ENCODE assay signal across 8 mouse cellular contexts in the genomic region with DNA sequence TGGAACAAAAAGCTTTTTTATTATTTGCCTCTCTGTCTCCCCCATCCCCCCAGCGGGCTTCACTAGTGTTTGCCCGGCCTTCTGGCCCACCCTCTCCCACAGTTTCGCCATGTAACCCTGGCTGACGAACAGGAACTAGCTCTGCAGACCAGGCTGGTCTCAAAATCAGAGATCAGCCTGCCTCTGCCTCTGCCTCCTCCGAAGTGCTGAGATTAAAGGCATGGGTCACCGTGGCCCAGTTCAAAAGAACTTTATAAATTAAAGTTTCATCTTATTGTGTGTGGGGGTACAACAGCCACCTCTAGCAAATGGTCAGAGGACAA. TPM values are rescaled to one million over a fixed set of nuclear protein-coding genes. Genes with fewer than 3 reads are reported as not detected.
A peak's percentile ranks its signal among the peaks of the same experiment; 100 is the strongest.
DNase-seq lines count a peak whose midpoint lies in the region; ATAC-seq lines count a peak whose summit lies in the region.

No protein-coding gene starts in this region.

- ATAC-seq in kidney, embryonic 14.5 days (ENCODE audit: low FRiP score, low TSS enrichment) = no peak
- no peak for ATAC-seq in hindbrain, embryonic 13.5 days (ENCODE audit: low FRiP score)
- ATAC-seq in midbrain, embryonic 14.5 days (ENCODE audit: low FRiP score, low TSS enrichment) = no peak

- H3K4me1 ChIP-seq in kidney, embryonic 14.5 days (ENCODE audit: control insufficient read depth, insufficient read depth, low read length) = peaks cover 11% of the 10 kb centered on the region; the same call in 1 of the 2 replicates
- peaks cover 15% of the 10 kb centered on the region for H3K4me1 ChIP-seq in embryonic facial prominence, embryonic 10.5 days
- H3K4me1 ChIP-seq in hindbrain, embryonic 13.5 days (replicated peaks) = peaks cover 35% of the 10 kb centered on the region
- H3K4me1 ChIP-seq in midbrain, embryonic 14.5 days (ENCODE audit: control insufficient read depth, insufficient read depth, low read length) = peaks cover 11% of the 10 kb centered on the region

- H3K27me3 ChIP-seq in kidney, embryonic 14.5 days (ENCODE audit: control insufficient read depth, insufficient read depth, low read length) = no peaks in the 10 kb centered on the region
- H3K27me3 ChIP-seq in embryonic facial prominence, embryonic 10.5 days (replicated peaks; ENCODE audit: low read depth, poor library complexity, severe bottlenecking) = no peaks in the 10 kb centered on the region
- no peaks in the 10 kb centered on the region for H3K27me3 ChIP-seq in hindbrain, embryonic 13.5 days
- H3K27me3 ChIP-seq in midbrain, embryonic 14.5 days (ENCODE audit: control insufficient read depth, insufficient read depth, low read length) = no peaks in the 10 kb centered on the region

- H3K36me3 ChIP-seq in kidney, embryonic 14.5 days (ENCODE audit: control insufficient read depth, insufficient read depth, low read length) = peaks cover 11% of the 10 kb centered on the region; the same call in 1 of the 2 replicates
- peaks cover 13% of the 10 kb centered on the region for H3K36me3 ChIP-seq in embryonic facial prominence, embryonic 10.5 days (replicated peaks)
- peaks cover 19% of the 10 kb centered on the region for H3K36me3 ChIP-seq in hindbrain, embryonic 13.5 days
- peaks cover 4% of the 10 kb centered on the region; the same call in 1 of the 2 replicates for H3K36me3 ChIP-seq in midbrain, embryonic 14.5 days (ENCODE audit: control insufficient read depth, insufficient read depth, low read length)

- 87% methylated on average over 6 of the region's 6 CpGs for WGBS in kidney, embryonic 14.5 days
- WGBS in embryonic facial prominence, embryonic 10.5 days = 92% methylated on average over 6 of the region's 6 CpGs
- WGBS in hindbrain, embryonic 13.5 days = 93% methylated on average over 6 of the region's 6 CpGs
- 92% methylated on average over 6 of the region's 6 CpGs for WGBS in midbrain, embryonic 14.5 days

- H3K4me2 ChIP-seq in kidney, embryonic 14.5 days (replicated peaks; ENCODE audit: low read depth, low read length) = peak overlapping the region; percentile 78; the same call in 1 of the 2 replicates
- peak overlapping the region; percentile 69 for H3K4me2 ChIP-seq in hindbrain, embryonic 13.5 days
- peak overlapping the region; percentile 57 for H3K4me2 ChIP-seq in midbrain, embryonic 14.5 days (ENCODE audit: low read length)

- no peak overlapping the region for H3K9ac ChIP-seq in kidney, embryonic 14.5 days (ENCODE audit: low read depth, low read length)
- H3K9ac ChIP-seq in hindbrain, embryonic 13.5 days = no peak overlapping the region
- H3K9ac ChIP-seq in midbrain, embryonic 14.5 days (replicated peaks; ENCODE audit: low read length) = peak overlapping the region; percentile 85; the same call in 1 of the 2 replicates

- H3K9me3 ChIP-seq in kidney, embryonic 14.5 days (ENCODE audit: control insufficient read depth, low read length) = no peaks in the 10 kb centered on the region
- H3K9me3 ChIP-seq in embryonic facial prominence, embryonic 10.5 days = no peaks in the 10 kb centered on the region
- H3K9me3 ChIP-seq in hindbrain, embryonic 13.5 days = no peaks in the 10 kb centered on the region
- no peaks in the 10 kb centered on the region for H3K9me3 ChIP-seq in midbrain, embryonic 14.5 days (ENCODE audit: control insufficient read depth, low read length)

- no peak for DNase-seq in kidney, postnatal 36 days
- DNase-seq in embryonic facial prominence, embryonic 10.5 days (ENCODE audit: low spot score) = no peak
- DNase-seq in midbrain, embryonic 14.5 days = no peak
- DNase-seq in cerebellum, postnatal 36 days = no peak
- no peak for DNase-seq in urinary bladder, adult 2 months (ENCODE audit: low spot score)
- no peak for DNase-seq in cerebellum, postnatal 4 days (ENCODE audit: low spot score in 2 of 2)

- no peak overlapping the region; the same call in 1 of the 2 replicates for H3K4me3 ChIP-seq in kidney, embryonic 14.5 days (ENCODE audit: low read length)
- H3K4me3 ChIP-seq in embryonic facial prominence, embryonic 10.5 days = peak overlapping the region; percentile 91; the same call in 1 of the 2 replicates
- H3K4me3 ChIP-seq in hindbrain, embryonic 13.5 days = peak overlapping the region; percentile 71
- H3K4me3 ChIP-seq in midbrain, embryonic 14.5 days (replicated peaks; ENCODE audit: low read depth, low read length) = peak overlapping the region; percentile 75

- H3K27ac ChIP-seq in kidney, embryonic 14.5 days (ENCODE audit: low read depth, low read length) = no peak overlapping the region
- no peak overlapping the region for H3K27ac ChIP-seq in embryonic facial prominence, embryonic 10.5 days (replicated peaks)
- H3K27ac ChIP-seq in hindbrain, embryonic 13.5 days = no peak overlapping the region
- H3K27ac ChIP-seq in midbrain, embryonic 14.5 days (replicated peaks; ENCODE audit: low read depth, low read length) = no peak overlapping the region

RNA-seq across cellular contexts. Expression of a gene that starts 1.1 kb away (rescaled TPM):
- 74.1 and 76.3 TPM in 2 replicates for polyA plus RNA-seq in kidney, embryonic 14.5 days (2014; fragmentation: Nextera tagmentation; extraction: Ambion mirVana)
- polyA plus RNA-seq in embryonic facial prominence, embryonic 10.5 days (2016; fragmentation: Nextera tagmentation; extraction: Ambion mirVana) = 62.7 and 65.6 TPM in 2 replicates
- polyA plus RNA-seq in hindbrain, embryonic 13.5 days (2015; fragmentation: Nextera tagmentation; extraction: Ambion mirVana) = 87.7 and 91.7 TPM in 2 replicates
- polyA plus RNA-seq in midbrain, embryonic 14.5 days (2014; fragmentation: Nextera tagmentation; extraction: Ambion mirVana) = 77.0 and 97.9 TPM in 2 replicates
- 45.1 and 57.1 TPM in 2 replicates for polyA plus RNA-seq in urinary bladder, adult 2 months (2012; rRNA removed)

RNA-seq across cellular contexts. Expression of a gene that starts 1.3 kb away (rescaled TPM):
- 16.3 and 27.4 TPM in 2 replicates for polyA plus RNA-seq in kidney, embryonic 14.5 days (2014; fragmentation: Nextera tagmentation; extraction: Ambion mirVana)
- 17.7 and 18.8 TPM in 2 replicates for polyA plus RNA-seq in embryonic facial prominence, embryonic 10.5 days (2016; fragmentation: Nextera tagmentation; extraction: Ambion mirVana)
- polyA plus RNA-seq in hindbrain, embryonic 13.5 days (2015; fragmentation: Nextera tagmentation; extraction: Ambion mirVana) = 53.2 and 54.6 TPM in 2 replicates
- 50.5 and 68.3 TPM in 2 replicates for polyA plus RNA-seq in midbrain, embryonic 14.5 days (2014; fragmentation: Nextera tagmentation; extraction: Ambion mirVana)
- 94.7 and 106 TPM in 2 replicates for polyA plus RNA-seq in urinary bladder, adult 2 months (2012; rRNA removed)

RNA-seq across cellular contexts. Expression of a gene that starts 29.6 kb away (rescaled TPM):
- 19.6 and 36.8 TPM in 2 replicates for polyA plus RNA-seq in kidney, embryonic 14.5 days (2014; fragmentation: Nextera tagmentation; extraction: Ambion mirVana)
- polyA plus RNA-seq in embryonic facial prominence, embryonic 10.5 days (2016; fragmentation: Nextera tagmentation; extraction: Ambion mirVana) = 61.0 and 61.8 TPM in 2 replicates
- 64.4 and 69.5 TPM in 2 replicates for polyA plus RNA-seq in hindbrain, embryonic 13.5 days (2015; fragmentation: Nextera tagmentation; extraction: Ambion mirVana)
- polyA plus RNA-seq in midbrain, embryonic 14.5 days (2014; fragmentation: Nextera tagmentation; extraction: Ambion mirVana) = 44.2 and 58.9 TPM in 2 replicates
- 46.8 and 47.7 TPM in 2 replicates for polyA plus RNA-seq in urinary bladder, adult 2 months (2012; rRNA removed)

RNA-seq across cellular contexts. Expression of a gene that starts 40.3 kb away (rescaled TPM):
- polyA plus RNA-seq in kidney, embryonic 14.5 days (2014; fragmentation: Nextera tagmentation; extraction: Ambion mirVana) = 1.4 and 2.6 TPM in 2 replicates
- polyA plus RNA-seq in embryonic facial prominence, embryonic 10.5 days (2016; fragmentation: Nextera tagmentation; extraction: Ambion mirVana) = 1.0 and 1.3 TPM in 2 replicates
- 0.35 and 0.43 TPM in 2 replicates for polyA plus RNA-seq in hindbrain, embryonic 13.5 days (2015; fragmentation: Nextera tagmentation; extraction: Ambion mirVana)
- polyA plus RNA-seq in midbrain, embryonic 14.5 days (2014; fragmentation: Nextera tagmentation; extraction: Ambion mirVana) = 0.36 and 0.43 TPM in 2 replicates
- 16.9 and 24.7 TPM in 2 replicates for polyA plus RNA-seq in urinary bladder, adult 2 months (2012; rRNA removed)

RNA-seq across cellular contexts. Expression of a gene that starts 58.9 kb away (rescaled TPM):
- 111 and 114 TPM in 2 replicates for polyA plus RNA-seq in kidney, embryonic 14.5 days (2014; fragmentation: Nextera tagmentation; extraction: Ambion mirVana)
- polyA plus RNA-seq in embryonic facial prominence, embryonic 10.5 days (2016; fragmentation: Nextera tagmentation; extraction: Ambion mirVana) = 108 and 117 TPM in 2 replicates
- polyA plus RNA-seq in hindbrain, embryonic 13.5 days (2015; fragmentation: Nextera tagmentation; extraction: Ambion mirVana) = 76.4 and 78.2 TPM in 2 replicates
- 72.5 and 81.4 TPM in 2 replicates for polyA plus RNA-seq in midbrain, embryonic 14.5 days (2014; fragmentation: Nextera tagmentation; extraction: Ambion mirVana)
- 21.4 and 29.3 TPM in 2 replicates for polyA plus RNA-seq in urinary bladder, adult 2 months (2012; rRNA removed)
